Mouse (Mus musculus) monocyte, adult 2 months (primary cell): ENCODE measurements around the gene Ano1.

Experiments
- DNase-seq, 2 experiments: peaks; one replicate each; pipeline ENCODE4 v3.0.0; 2022; ENCODE audit warnings: low spot score in 2 of 2, low read depth in 1 of 2

The Ano1 gene

GRCm38 (mm10) chr7:144697870-144698269, 53.9 kb downstream of the Ano1 start:
- no peak for DNase-seq

GRCm38 (mm10) chr7:144696764-144697704, 54.7 kb downstream of the Ano1 start:
- DNase-seq = peak; percentile 8 to 13

DNA sequence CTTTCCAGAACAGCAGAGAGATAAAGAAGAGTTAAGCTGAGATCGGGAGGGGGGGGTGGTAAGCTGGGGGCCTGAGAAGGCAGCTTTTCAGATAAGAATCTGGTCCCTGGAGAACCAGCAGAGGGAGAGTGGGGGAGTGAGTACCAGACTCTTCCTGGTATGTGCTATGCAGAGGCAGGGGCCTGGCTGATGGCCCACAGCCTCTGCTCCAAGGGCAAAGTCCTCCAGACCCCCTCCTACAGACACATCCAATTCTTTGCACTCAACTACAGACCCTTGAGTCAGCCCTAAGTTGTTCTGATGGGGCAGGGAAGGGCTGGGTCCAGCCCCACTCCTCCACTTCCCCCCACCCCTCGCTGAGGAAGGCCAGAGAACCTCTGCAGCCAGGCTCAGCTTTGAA, 61.9 kb downstream of the Ano1 start:
- no peak for DNase-seq

GRCm38 (mm10) chr7:144689136-144689535, 62.6 kb downstream of the Ano1 start:
- DNase-seq = no peak

GRCm38 (mm10) chr7:144687663-144688381, 64.0 kb downstream of the Ano1 start:
- no peak for DNase-seq

DNA sequence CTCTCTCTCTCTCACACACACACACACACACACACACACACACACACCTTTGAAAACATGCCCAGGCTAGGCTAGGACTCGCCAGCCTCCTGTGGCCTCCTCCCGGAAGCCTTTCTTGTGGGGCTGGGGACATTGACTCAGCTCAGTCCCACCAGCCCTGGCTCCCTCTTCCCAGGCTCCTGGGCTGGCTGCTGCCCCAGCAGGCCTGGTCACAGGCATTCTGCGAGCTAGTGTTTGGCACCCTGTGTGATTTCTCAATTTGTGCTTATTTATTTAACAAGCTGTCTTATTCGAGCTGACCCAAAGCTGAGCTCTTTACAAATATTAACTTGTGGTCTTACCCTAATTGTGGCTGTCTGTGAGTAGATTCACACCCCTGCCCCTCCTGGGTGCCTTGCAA, 66.8 kb downstream of the Ano1 start:
- no peak for DNase-seq

DNA sequence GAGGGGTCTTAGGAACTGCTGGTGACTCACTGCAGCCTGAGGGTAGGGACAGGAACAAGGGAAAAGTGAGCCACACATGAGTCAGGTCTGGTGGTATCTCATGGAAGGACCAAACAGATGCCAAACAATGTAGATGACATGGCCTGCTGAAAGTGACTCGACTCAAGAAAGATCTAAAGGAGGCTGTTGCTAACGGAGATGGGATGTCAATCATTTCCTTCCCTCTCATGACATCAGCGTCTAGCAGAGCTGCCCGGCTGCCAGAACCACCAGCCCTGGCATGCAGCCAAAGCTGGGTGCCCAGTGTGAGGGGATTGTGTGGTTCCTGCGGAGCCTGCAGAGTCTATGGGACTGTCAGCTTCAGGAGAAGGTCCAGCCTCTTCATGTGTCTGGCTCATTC, 67.3 kb downstream of the Ano1 start:
- no peak for DNase-seq

GRCm38 (mm10) chr7:144680096-144680495, 71.7 kb downstream of the Ano1 start:
- no peak for DNase-seq

DNA sequence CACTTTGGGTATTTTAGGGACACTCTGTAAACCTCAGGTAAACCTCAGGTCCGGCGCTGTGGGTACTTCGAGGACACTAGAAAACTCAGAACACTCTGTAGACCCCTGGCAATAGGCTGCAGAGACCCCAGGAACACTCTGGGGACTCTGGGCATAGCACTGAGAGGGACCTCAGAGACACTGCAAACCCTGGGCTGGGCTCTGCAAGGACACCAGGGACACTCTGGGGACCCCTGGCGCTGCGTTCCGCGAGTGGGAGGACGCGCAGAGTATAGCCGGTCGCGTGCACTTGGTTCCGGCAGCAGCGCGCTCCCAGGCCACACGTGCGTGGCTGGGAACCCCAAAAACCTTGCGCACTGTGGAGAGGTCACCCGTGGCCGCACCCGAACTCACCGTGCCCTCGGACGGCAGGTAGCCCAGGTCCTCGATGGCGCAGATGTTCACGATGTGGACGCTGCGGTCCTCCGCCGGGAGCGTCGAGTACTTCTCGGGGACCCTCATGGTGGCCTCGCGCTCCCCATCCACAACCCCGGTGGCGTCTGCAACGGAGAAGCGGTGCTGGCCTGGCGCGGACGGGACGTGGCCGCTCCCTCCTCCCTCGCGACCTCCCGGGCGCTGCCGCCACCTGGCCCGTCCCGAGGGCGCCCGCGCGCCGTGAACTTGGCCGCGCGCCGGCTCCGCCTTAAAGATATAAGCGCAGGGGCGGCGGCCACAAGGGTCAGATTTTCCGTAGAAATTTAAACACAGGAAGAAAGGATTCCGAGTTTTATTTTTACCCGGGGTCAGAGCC, 73.3 kb downstream of the Ano1 start:
- no peak for DNase-seq

DNA sequence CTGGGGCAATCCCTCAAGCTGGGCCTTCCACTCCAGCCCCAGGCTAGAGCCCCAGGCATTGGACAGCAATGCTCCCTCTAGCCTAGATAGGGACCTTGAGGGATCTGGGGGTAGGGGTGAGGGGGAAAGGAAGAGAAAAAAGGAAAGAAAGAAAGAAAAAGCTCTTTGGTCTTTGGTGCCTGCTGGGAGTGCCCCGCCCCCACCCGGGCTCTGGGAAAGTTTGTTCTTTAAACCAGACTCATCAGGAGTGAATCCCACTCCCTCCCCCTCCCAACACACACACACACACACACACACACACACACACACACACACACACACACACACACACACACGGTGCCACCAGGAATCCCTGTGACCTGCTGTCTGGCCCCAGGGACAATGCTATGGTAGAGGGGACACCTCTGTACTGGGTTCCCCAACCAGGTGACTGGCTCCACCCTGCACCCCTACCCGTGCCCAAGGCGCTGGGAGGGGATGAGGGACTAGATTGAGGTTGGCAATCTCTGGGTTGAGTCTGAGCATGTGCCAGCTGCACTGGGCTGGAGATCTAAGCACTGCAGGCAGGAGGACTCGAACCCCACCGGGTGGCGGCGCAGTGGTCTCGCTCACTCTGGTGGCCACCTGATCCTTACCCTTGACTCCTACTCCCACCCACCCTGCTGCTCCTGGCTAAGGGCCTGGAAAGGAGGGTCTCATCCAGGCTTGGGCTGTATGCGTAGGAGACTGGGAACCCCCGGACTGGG, 74.3 kb downstream of the Ano1 start:
- no peak for DNase-seq

- no peak for DNase-seq
Observed at GRCm38 (mm10) chr7:144675632-144676031, 76.1 kb downstream of the Ano1 start.

DNA sequence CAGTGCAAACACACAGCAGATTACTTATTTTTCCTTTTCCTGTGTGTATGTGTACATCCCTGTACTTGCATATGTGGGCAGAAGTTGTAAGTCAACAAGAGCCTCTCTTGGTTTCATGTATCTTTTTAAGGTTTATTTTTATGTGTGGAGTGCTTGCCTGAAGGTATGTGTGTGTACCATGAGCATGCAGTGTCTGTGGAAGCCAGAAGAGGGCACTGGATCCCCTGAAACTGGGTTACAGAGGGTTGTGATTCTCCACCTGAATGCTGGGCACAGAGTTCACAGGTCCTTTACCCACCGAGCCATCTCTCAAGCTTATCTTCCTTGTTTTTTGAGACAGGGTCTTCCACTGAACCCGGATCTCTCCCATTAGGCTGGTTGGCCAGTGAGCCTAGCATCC, 81.9 kb downstream of the Ano1 start:
- DNase-seq = no peak

GRCm38 (mm10) chr7:144668603-144669278, 83.0 kb downstream of the Ano1 start:
- no peak for DNase-seq

- no peak for DNase-seq
Observed at GRCm38 (mm10) chr7:144667091-144667490, 84.7 kb downstream of the Ano1 start.

DNA sequence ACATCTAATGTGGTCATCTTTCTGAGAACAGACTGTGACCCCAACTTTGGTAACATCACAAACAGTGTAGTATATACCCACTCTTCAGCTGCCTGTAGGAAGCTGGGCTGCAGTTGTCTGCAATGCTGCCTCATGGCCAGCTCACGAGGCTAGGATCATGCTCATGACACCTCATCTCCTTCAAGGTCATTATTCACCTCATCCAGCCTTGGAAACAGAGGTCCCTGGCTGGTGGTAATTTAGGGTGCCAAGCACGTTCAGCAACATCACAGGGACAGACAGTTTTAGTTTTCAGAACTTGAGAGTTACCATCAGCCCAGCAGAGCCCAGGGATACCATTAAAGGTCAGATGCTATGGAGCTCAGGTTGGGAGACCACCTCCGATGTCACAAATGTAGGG, 86.2 kb downstream of the Ano1 start:
- no peak for DNase-seq

GRCm38 (mm10) chr7:144663566-144663965, 88.2 kb downstream of the Ano1 start:
- DNase-seq = no peak

- DNase-seq = no peak
Observed at GRCm38 (mm10) chr7:144656261-144656967, 95.4 kb downstream of the Ano1 start.

- no peak for DNase-seq
Observed at GRCm38 (mm10) chr7:144653681-144654425, 97.9 kb downstream of the Ano1 start.

GRCm38 (mm10) chr7:144647547-144647946, 104.2 kb downstream of the Ano1 start:
- DNase-seq = no peak
